Mouse (Mus musculus) small intestine, adult 2 months (tissue): ENCODE measurements around the gene Prom2. TPM values are rescaled to one million over a fixed set of nuclear protein-coding genes. Genes with fewer than 3 reads are reported as not detected.

Experiments
- H3K27ac ChIP-seq: fragments of 200-500 bp; 2 replicates; pipeline ENCODE4 v1.5.1; 2012; ENCODE audit warnings: low read depth, low read length, control low read depth, inconsistent platforms; ENCODE audit not compliant: insufficient read depth
- H3K27me3 ChIP-seq: fragments of 200-500 bp; 2 replicates; pipeline ENCODE4 v1.6.1; 2012; ENCODE audit warnings: mild to moderate bottlenecking, moderate library complexity, low read length, inconsistent platforms; ENCODE audit not compliant: control insufficient read depth, insufficient read depth
- H3K36me3 ChIP-seq: fragments of 200-500 bp; 2 replicates; pipeline ENCODE4 v1.6.1; 2012; ENCODE audit warnings: mild to moderate bottlenecking, low read length, control low read depth, inconsistent platforms; ENCODE audit not compliant: control insufficient read depth, insufficient read depth
- H3K4me1 ChIP-seq: fragments of 200-500 bp; 2 replicates; pipeline ENCODE4 v1.6.1; 2012; ENCODE audit warnings: low read length, inconsistent platforms, mixed read lengths; ENCODE audit not compliant: control insufficient read depth, insufficient read depth, insufficient read length
- H3K4me3 ChIP-seq: fragments of 200-500 bp; 2 replicates; pipeline ENCODE4 v1.5.1; 2012; ENCODE audit warnings: low read depth, mild to moderate bottlenecking, control low read depth, inconsistent platforms, low read length, moderate library complexity
- CTCF ChIP-seq: fragments of 200-500 bp; IDR thresholded peaks from 2 replicates; pipeline ENCODE4 v1.5.1; 2012; ENCODE audit warnings: low read depth, mild to moderate bottlenecking, control low read depth, inconsistent platforms, low read length, moderate library complexity, mixed read lengths; ENCODE audit not compliant: insufficient replicate concordance, insufficient read length; ENCODE audit errors: extremely low read depth
- POLR2A ChIP-seq: fragments of 200-500 bp; IDR thresholded peaks from 2 replicates; pipeline ENCODE4 v1.6.1; 2012; ENCODE audit warnings: low read depth, mild to moderate bottlenecking, control low read depth, inconsistent platforms, low read length, moderate library complexity
- WGBS: fragments of 180-500 bp; shearing (Covaris S2); methylation state at CpG from one replicate; pipeline ENCODE4 v1.1.7; 2018; 5-methylcytosine and 5-hydroxymethylcytosine counted together
- polyA plus RNA-seq: library from polyadenylated mRNA; depleted of rRNA; stranded (reverse); fragments of >200 nt; gene quantifications from 2 replicates; pipeline ENCODE4 v1.2.3, GENCODE M21; 2012

The Prom2 gene
- polyA plus RNA-seq, 1 experiment, result 0.71 TPM

DNA sequence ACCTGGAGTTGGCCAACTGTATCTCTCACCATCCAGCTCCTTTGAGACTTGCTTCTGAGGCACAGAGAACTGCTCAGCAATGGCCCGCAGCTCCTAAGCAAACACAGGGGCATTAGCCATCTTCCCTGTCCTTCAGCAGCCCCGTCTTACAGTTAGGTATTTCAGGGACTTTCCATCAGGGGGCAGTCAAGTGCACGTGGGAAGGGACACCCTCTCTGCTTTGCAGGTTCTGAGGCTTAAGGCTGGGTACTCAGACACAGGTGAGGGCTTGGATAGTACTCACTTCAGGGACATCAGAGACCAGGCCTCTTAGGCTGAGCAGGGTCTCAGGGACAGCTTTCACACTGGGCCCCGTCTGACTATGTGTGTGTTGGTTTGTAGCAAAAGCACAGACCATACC lies 1.8 kb downstream of the Prom2 start:
- Histone ChIP-seq H3K4me3 (no peak overlapping the region), H3K27ac (no peak overlapping the region), H3K36me3 (no peaks in the 10 kb centered on the region), H3K27me3 (peaks cover 14% of the 10 kb centered on the region), H3K4me1 (0 out of 2 replicates have a peak, but pooled peaks cover 3% of the 10 kb centered on the region)
- 24% methylated on average over 4 of the region's 4 CpGs for WGBS
- no peak for TF ChIP-seq CTCF
- no peak for TF ChIP-seq POLR2A

DNA sequence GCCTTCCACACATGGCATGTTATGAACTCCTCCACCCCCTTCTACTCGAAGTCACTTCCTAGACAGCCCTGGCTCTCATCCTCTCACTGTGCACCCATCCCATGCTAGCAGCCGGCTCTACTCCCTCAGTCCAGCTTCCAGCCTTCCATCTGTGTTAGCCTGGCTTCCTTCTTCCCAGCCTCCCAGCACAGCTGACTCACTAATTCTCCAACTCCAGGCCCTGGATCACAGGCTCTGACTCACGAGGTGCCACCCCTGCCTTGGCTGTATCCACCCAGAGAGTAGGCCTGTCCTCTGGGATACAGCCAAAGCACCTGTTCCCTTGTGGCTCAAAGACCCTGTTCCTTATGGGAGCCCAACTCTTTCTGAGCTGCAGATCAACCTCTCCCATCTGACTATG lies 3.7 kb downstream of the Prom2 start:
- no peaks in the 10 kb centered on the region for H3K36me3 ChIP-seq
- 0 out of 2 replicates have a peak, but pooled peaks cover 3% of the 10 kb centered on the region for H3K4me1 ChIP-seq
- TF ChIP-seq CTCF, result no peak
- H3K27me3 ChIP-seq, result peaks cover 14% of the 10 kb centered on the region
- H3K4me3 ChIP-seq, result no peak overlapping the region
- no peak overlapping the region for H3K27ac ChIP-seq
- 49% methylated on average over 3 of the region's 3 CpGs for WGBS

DNA sequence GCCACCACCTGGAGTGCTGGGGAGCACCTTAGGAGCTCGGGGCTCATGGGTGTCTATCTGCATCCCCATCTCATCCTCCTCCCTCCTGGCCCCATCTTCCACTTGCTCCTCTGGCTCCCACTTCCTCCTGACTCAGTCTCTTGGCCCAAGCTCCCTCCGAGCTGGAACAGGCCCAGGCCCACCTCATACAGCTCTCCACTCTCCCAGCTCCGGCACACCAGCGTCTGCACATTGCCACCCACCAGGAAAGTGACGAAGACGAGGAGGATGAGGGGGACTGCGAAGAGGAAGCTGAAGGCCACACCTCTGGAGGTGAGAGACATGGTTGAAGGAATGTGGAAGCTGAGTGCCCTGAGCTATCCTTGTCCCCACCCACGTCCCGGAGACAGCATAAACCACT lies 5.9 kb downstream of the Prom2 start:
- TF ChIP-seq POLR2A (no peak), CTCF (no peak)
- no peaks in the 10 kb centered on the region for H3K36me3 ChIP-seq
- H3K27ac ChIP-seq, result no peak overlapping the region
- H3K4me1 ChIP-seq, result no peaks in the 10 kb centered on the region
- H3K4me3 ChIP-seq, result no peak overlapping the region
- 74% methylated on average over 9 of the region's 9 CpGs for WGBS
- peaks cover under 1% of the 10 kb centered on the region; the same call in 1 of the 2 replicates for H3K27me3 ChIP-seq

DNA sequence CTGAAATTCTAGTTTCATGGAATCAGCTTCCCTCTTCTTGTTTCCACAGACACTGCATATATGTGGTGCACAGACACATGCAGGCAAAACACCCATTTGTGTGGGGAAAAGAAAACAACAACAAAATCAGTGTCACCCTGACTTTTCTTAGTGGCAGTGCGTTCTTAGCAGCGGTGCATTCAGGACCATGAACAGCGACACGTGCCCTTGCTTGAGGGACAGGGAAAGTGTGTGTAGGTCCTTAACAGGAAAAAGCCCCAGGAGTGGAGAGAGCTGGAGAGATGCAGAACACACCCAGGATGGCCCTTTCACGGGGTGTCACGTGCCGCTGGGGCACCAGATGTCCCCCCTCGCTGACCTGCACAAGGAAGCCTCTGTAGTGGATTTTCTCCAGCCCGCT lies 8.9 kb downstream of the Prom2 start:
- H3K4me1 ChIP-seq, result no peaks in the 10 kb centered on the region
- no peaks in the 10 kb centered on the region for H3K27me3 ChIP-seq
- no peak for TF ChIP-seq POLR2A
- no peak for TF ChIP-seq CTCF
- 15% methylated on average over 9 of the region's 9 CpGs for WGBS
- H3K4me3 ChIP-seq, result no peak overlapping the region
- no peaks in the 10 kb centered on the region for H3K36me3 ChIP-seq
- H3K27ac ChIP-seq, result no peak overlapping the region

DNA sequence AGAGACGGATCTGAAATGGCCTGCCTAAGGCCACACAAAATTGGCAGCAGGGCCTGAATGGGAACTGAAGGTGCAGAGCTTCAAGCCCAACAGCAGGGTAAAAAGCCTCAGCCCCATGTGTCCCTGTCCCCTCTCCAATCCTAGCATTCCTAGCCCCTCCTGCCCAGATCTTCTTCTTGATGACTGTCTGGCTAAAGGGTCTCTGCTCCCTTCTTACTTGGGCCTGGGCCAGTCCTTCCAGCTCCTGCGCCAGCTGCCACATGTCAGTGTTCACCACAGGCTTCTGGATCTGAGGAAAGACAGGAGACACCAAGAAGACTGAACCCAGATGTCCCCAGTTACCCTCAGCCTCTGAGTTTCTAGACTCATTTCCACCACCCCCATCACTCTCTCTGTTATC lies 9.7 kb downstream of the Prom2 start:
- Histone ChIP-seq H3K27me3 (no peaks in the 10 kb centered on the region), H3K4me1 (no peaks in the 10 kb centered on the region), H3K36me3 (no peaks in the 10 kb centered on the region), H3K27ac (no peak overlapping the region), H3K4me3 (no peak overlapping the region)
- no peak for TF ChIP-seq POLR2A
- WGBS, result 83% methylated on average over 2 of the region's 2 CpGs

DNA sequence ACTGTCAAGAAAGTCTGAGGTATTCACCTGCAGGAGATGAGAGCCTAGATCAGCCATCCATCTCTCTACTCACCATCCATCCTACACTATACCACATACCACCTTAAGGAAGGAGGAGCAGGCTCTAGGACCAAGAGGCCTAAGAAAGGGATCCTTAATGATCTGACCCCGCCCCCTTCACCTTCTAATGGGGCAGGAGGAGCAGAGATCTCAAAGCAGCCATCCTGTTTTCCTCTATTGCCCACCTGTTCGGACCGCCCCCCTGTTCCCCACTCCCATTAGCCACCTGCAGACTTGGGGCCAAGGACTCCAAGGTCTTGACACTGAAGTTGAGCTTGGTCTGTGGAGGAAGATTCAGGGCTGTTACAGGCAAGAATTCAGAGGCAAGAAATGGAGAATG lies 10.8 kb downstream of the Prom2 start:
- no peaks in the 10 kb centered on the region for H3K36me3 ChIP-seq
- TF ChIP-seq POLR2A (no peak), CTCF (no peak)
- WGBS, result 70% methylated on average over 3 of the region's 3 CpGs
- H3K4me3 ChIP-seq, result no peak overlapping the region
- no peak overlapping the region for H3K27ac ChIP-seq
- no peaks in the 10 kb centered on the region for H3K4me1 ChIP-seq
- no peaks in the 10 kb centered on the region for H3K27me3 ChIP-seq

DNA sequence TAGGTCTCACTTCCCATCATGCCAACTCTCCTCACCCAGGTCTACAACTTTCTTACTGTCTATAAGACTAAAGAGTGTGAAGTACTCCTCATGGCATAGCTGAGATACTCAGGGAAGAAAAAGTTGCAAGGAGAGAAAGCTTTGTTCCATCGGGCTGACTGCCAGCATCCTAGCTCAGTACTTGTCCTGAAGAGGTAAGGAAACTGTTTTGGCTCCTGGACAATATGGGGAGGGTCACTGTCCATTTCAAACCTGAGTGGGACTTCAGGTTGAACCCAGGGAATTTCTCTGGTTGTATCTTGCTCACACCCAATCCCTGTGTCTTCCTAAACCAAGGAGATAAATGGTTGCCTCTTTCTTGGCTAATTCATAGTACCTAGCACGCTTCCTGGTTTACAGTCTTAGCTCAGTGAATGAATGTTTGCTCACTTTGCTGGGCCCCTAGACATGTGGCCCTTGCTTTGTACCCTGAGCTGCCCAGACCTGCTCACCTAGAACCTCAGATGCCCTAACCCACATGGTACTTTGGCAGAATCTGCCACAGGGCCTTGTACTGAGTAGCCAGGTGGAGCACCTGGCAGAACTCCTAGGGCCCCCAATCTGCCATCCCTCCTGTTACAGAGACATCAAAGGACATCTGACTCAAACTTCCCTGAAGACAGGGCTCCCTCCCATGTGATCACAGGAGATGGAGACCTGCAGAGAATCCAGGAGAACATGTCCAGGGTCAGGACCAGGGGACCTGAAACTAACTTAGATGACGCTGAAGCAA lies 16.1 kb downstream of the Prom2 start:
- 70% methylated on average over 3 of the region's 3 CpGs for WGBS
- Histone ChIP-seq H3K36me3 (no peaks in the 10 kb centered on the region), H3K4me3 (no peak overlapping the region), H3K27me3 (no peaks in the 10 kb centered on the region), H3K27ac (no peak overlapping the region), H3K4me1 (no peaks in the 10 kb centered on the region)
- TF ChIP-seq POLR2A (no peak), CTCF (no peak)
